Mouse (Mus musculus) forebrain, embryonic 14.5 days (tissue): Measurements from ENCODE around the gene Ube2v1. TPM values are rescaled to one million over a fixed set of nuclear protein-coding genes. Genes with fewer than 3 reads are reported as not detected.

ENCODE experiments used
- ATAC-seq: fragments of 200-750 bp; cut with Nextera tagmentation; 2 replicates; pipeline ENCODE4 v1.8.0; 2017; ENCODE audit warnings: mild to moderate bottlenecking, moderate library complexity
- DNase-seq: peaks from one replicate; pipeline ENCODE4 v3.0.0-alpha.2; 2015; ENCODE audit warnings: low spot score
- H3K27ac ChIP-seq: fragments of 300-500 bp; sonication (generic); 2 replicates; pipeline ENCODE4 v1.5.1; 2014; ENCODE audit warnings: low read depth, mild to moderate bottlenecking, control low read depth, low read length, moderate library complexity
- H3K27me3 ChIP-seq: fragments of 300-500 bp; sonication (generic); replicated peaks from 2 replicates; pipeline ENCODE4 v1.6.1; 2014; ENCODE audit warnings: low read length, control low read depth, mixed read lengths; ENCODE audit not compliant: control insufficient read depth, insufficient read depth
- H3K36me3 ChIP-seq: fragments of 300-500 bp; sonication (generic); 2 replicates; pipeline ENCODE4 v1.6.1; 2014; ENCODE audit warnings: low read length, control low read depth; ENCODE audit not compliant: control insufficient read depth, insufficient read depth
- H3K4me1 ChIP-seq: fragments of 300-500 bp; sonication (generic); 2 replicates; pipeline ENCODE4 v1.6.1; 2014; ENCODE audit warnings: antibody characterized with exemption, low read length, control low read depth; ENCODE audit not compliant: control insufficient read depth, insufficient read depth
- H3K4me2 ChIP-seq: fragments of 300-500 bp; sonication (generic); 2 replicates; pipeline ENCODE4 v1.6.1; 2014; ENCODE audit warnings: mild to moderate bottlenecking, control low read depth, low read length
- H3K4me3 ChIP-seq: fragments of 300-500 bp; sonication (generic); 2 replicates; pipeline ENCODE4 v1.5.1; 2014; ENCODE audit warnings: low read depth, low read length, control low read depth
- H3K9ac ChIP-seq: fragments of 300-500 bp; sonication (generic); 2 replicates; pipeline ENCODE4 v1.6.1; 2014; ENCODE audit warnings: mild to moderate bottlenecking, low read length, control low read depth, moderate library complexity
- H3K9me3 ChIP-seq: fragments of 300-500 bp; sonication (generic); replicated peaks from 2 replicates; pipeline ENCODE4 v1.6.1; 2016; ENCODE audit warnings: low read length, control low read depth, mixed read lengths; ENCODE audit not compliant: control insufficient read depth
- WGBS: fragments of 180-500 bp; shearing (Covaris S2); extraction: QIAGEN DNeasy Blood & Tissue Kit; methylation state at CpG from one replicate; pipeline ENCODE4 v1.1.7; 2014; 5-methylcytosine and 5-hydroxymethylcytosine counted together
- polyA plus RNA-seq: library from polyadenylated mRNA; unstranded; fragments of >200 nt; fragmentation: Nextera tagmentation; extraction: Ambion mirVana; gene quantifications from 2 replicates; pipeline ENCODE4 v1.2.1, GENCODE M21; 2014

Ube2v1 gene
- polyA plus RNA-seq, 1 experiment from 2014 or later, result 238 TPM

GRCm38 (mm10) chr2:167630421-167630820 is 1.5 kb downstream of the Ube2v1 start:
- Histone ChIP-seq H3K4me2 (peak overlapping the region; percentile 90), H3K4me3 (peak overlapping the region; percentile 97), H3K27ac (no peak overlapping the region), H3K4me1 (peaks cover 23% of the 10 kb centered on the region), H3K9ac (peak overlapping the region; percentile 90), H3K36me3 (0 out of 2 replicates have a peak, but pooled peaks cover 3% of the 10 kb centered on the region), H3K27me3 (no peaks in the 10 kb centered on the region), H3K9me3 (no peaks in the 10 kb centered on the region)
- ATAC-seq (no peak), DNase-seq (no peak)
- 76% methylated on average over 5 of the region's 5 CpGs for WGBS

- H3K4me3 ChIP-seq, result no peak overlapping the region
- H3K4me2 ChIP-seq, result no peak overlapping the region
- 0 out of 2 replicates have a peak, but pooled peaks cover 3% of the 10 kb centered on the region for H3K36me3 ChIP-seq
- no peak for DNase-seq
- H3K9me3 ChIP-seq, result no peaks in the 10 kb centered on the region
- H3K4me1 ChIP-seq, result peaks cover 23% of the 10 kb centered on the region
- no peaks in the 10 kb centered on the region for H3K27me3 ChIP-seq
- 71% methylated on average over 11 of the region's 11 CpGs for WGBS
- ATAC-seq, result no peak
- H3K27ac ChIP-seq, result no peak overlapping the region
- H3K9ac ChIP-seq, result no peak overlapping the region
These were observed 2.2 kb downstream of the Ube2v1 start for GRCm38 (mm10) chr2:167629665-167630209.

- H3K4me3 ChIP-seq, result no peak overlapping the region
- 50% methylated on average over 4 of the region's 4 CpGs for WGBS
- no peaks in the 10 kb centered on the region for H3K9me3 ChIP-seq
- no peak overlapping the region for H3K4me2 ChIP-seq
- H3K27me3 ChIP-seq, result no peaks in the 10 kb centered on the region
- ATAC-seq, result no peak
- H3K27ac ChIP-seq, result no peak overlapping the region; the same call in 1 of the 2 replicates
- peaks cover 20% of the 10 kb centered on the region for H3K4me1 ChIP-seq
- H3K9ac ChIP-seq, result no peak overlapping the region
- H3K36me3 ChIP-seq, result 0 out of 2 replicates have a peak, but pooled peaks cover 3% of the 10 kb centered on the region
- peak; percentile 35 for DNase-seq
These were observed 3.0 kb downstream of the Ube2v1 start for GRCm38 (mm10) chr2:167628872-167629271.

- Histone ChIP-seq H3K36me3 (0 out of 2 replicates have a peak, but pooled peaks cover 4% of the 10 kb centered on the region), H3K9me3 (no peaks in the 10 kb centered on the region), H3K4me1 (peaks cover 20% of the 10 kb centered on the region), H3K9ac (no peak overlapping the region), H3K4me2 (no peak overlapping the region), H3K4me3 (no peak overlapping the region), H3K27me3 (no peaks in the 10 kb centered on the region), H3K27ac (no peak overlapping the region)
- WGBS, result 83% methylated on average over 7 of the region's 7 CpGs
- DNase-seq (no peak), ATAC-seq (no peak)
These were observed 4.9 kb downstream of the Ube2v1 start for GRCm38 (mm10) chr2:167627019-167627418.

GRCm38 (mm10) chr2:167625670-167626069 is 6.2 kb downstream of the Ube2v1 start:
- Histone ChIP-seq H3K9me3 (no peaks in the 10 kb centered on the region), H3K4me1 (peaks cover 17% of the 10 kb centered on the region), H3K27me3 (no peaks in the 10 kb centered on the region), H3K9ac (no peak overlapping the region), H3K36me3 (0 out of 2 replicates have a peak, but pooled peaks cover 6% of the 10 kb centered on the region), H3K4me2 (no peak overlapping the region), H3K4me3 (no peak overlapping the region), H3K27ac (no peak overlapping the region)
- no peak for ATAC-seq
- 44% methylated on average over 2 of the region's 2 CpGs for WGBS
- DNase-seq, result no peak

GRCm38 (mm10) chr2:167624368-167625075 is 7.4 kb downstream of the Ube2v1 start:
- no peak for ATAC-seq
- Histone ChIP-seq H3K9ac (no peak overlapping the region), H3K27ac (no peak overlapping the region), H3K36me3 (0 out of 2 replicates have a peak, but pooled peaks cover 6% of the 10 kb centered on the region), H3K4me1 (peaks cover 6% of the 10 kb centered on the region), H3K4me2 (no peak overlapping the region), H3K27me3 (no peaks in the 10 kb centered on the region), H3K9me3 (no peaks in the 10 kb centered on the region), H3K4me3 (no peak overlapping the region)
- DNase-seq, result no peak
- WGBS, result 87% methylated on average over 5 of the region's 6 CpGs

GRCm38 (mm10) chr2:167622965-167623364 is 8.9 kb downstream of the Ube2v1 start:
- WGBS, result 86% methylated on average over 5 of the region's 5 CpGs

GRCm38 (mm10) chr2:167622352-167622751 is 9.5 kb downstream of the Ube2v1 start:
- Histone ChIP-seq H3K9ac (no peak overlapping the region), H3K4me2 (no peak overlapping the region), H3K27me3 (no peaks in the 10 kb centered on the region), H3K9me3 (no peaks in the 10 kb centered on the region), H3K36me3 (peaks cover 7% of the 10 kb centered on the region), H3K27ac (no peak overlapping the region), H3K4me1 (no peaks in the 10 kb centered on the region), H3K4me3 (no peak overlapping the region)
- ATAC-seq (no peak), DNase-seq (no peak)
- 89% methylated on average over 13 of the region's 13 CpGs for WGBS

More at GRCm38 (mm10) chr2:167622965-167623364, 8.9 kb downstream of the Ube2v1 start:
- Histone ChIP-seq H3K9ac (no peak overlapping the region), H3K4me3 (no peak overlapping the region), H3K9me3 (no peaks in the 10 kb centered on the region), H3K27me3 (no peaks in the 10 kb centered on the region), H3K4me2 (no peak overlapping the region), H3K36me3 (0 out of 2 replicates have a peak, but pooled peaks cover 6% of the 10 kb centered on the region), H3K4me1 (no peaks in the 10 kb centered on the region), H3K27ac (no peak overlapping the region)
- ATAC-seq (no peak), DNase-seq (no peak)
